Mouse (Mus musculus) cerebellum, postnatal 10 days (tissue): ENCODE results near the gene Inava.
A peak's percentile ranks its signal among the peaks of the same experiment; 100 is the strongest.

Source experiments
- DNase-seq, 2 experiments: peaks; one replicate each; pipeline ENCODE4 v3.0.0; 2021; ENCODE audit warnings: mixed read lengths in 2 of 2

Inava gene

GRCm38 (mm10) chr1:136230201-136230600 is 3.9 kb downstream of the Inava start:
- DNase-seq = no peak

- DNase-seq = peak in 1 of 2 experiments; percentile 32
Measured at GRCm38 (mm10) chr1:136229040-136229373, 5.1 kb downstream of the Inava start.

GRCm38 (mm10) chr1:136228328-136229039 is 5.6 kb downstream of the Inava start:
- DNase-seq = peak in 1 of 2 experiments; percentile 46

- DNase-seq = peak; percentile 68 to 77
Measured at GRCm38 (mm10) chr1:136227870-136228269, 6.2 kb downstream of the Inava start.

GRCm38 (mm10) chr1:136226626-136227025 is 7.4 kb downstream of the Inava start:
- no peak for DNase-seq

GRCm38 (mm10) chr1:136225846-136226245 is 8.2 kb downstream of the Inava start:
- peak; percentile 53 to 65 for DNase-seq

GRCm38 (mm10) chr1:136223758-136224342 is 10.2 kb downstream of the Inava start:
- no peak for DNase-seq

- DNase-seq = no peak
Measured at GRCm38 (mm10) chr1:136222386-136222785, 11.7 kb downstream of the Inava start.

- DNase-seq = peak; percentile 31 to 64
Measured at GRCm38 (mm10) chr1:136220037-136220871, 13.8 kb downstream of the Inava start.

- DNase-seq = no peak
Measured at GRCm38 (mm10) chr1:136214304-136214703, 19.8 kb downstream of the Inava start.

- peak; percentile 68 to 71 for DNase-seq
Measured at GRCm38 (mm10) chr1:136212803-136213202, 21.3 kb downstream of the Inava start, which contains the start of gene Mroh3. Gene Mroh3 (minus strand): TSS chr1:136212828.

GRCm38 (mm10) chr1:136190033-136190432 is 44.0 kb downstream of the Inava start:
- no peak for DNase-seq

- no peak for DNase-seq
Measured at GRCm38 (mm10) chr1:136179511-136180001, 54.5 kb downstream of the Inava start.

GRCm38 (mm10) chr1:136178741-136179140 is 55.3 kb downstream of the Inava start:
- no peak for DNase-seq

- DNase-seq = no peak
Measured at GRCm38 (mm10) chr1:136177085-136177484, 57.0 kb downstream of the Inava start.

- DNase-seq = peak; percentile 71 to 83
Measured at GRCm38 (mm10) chr1:136175183-136175582, 58.9 kb downstream of the Inava start.

- DNase-seq = peak in 1 of 2 experiments; percentile 55
Measured at GRCm38 (mm10) chr1:136174101-136174606, 59.9 kb downstream of the Inava start.

- no peak for DNase-seq
Measured at GRCm38 (mm10) chr1:136172696-136173095, 61.4 kb downstream of the Inava start.

- DNase-seq = peak; percentile 85 to 86
Measured at GRCm38 (mm10) chr1:136170109-136170508, 64.0 kb downstream of the Inava start.

- peak; percentile 46 to 48 for DNase-seq
Measured at GRCm38 (mm10) chr1:136167657-136168056, 66.4 kb downstream of the Inava start.

GRCm38 (mm10) chr1:136165436-136165835 is 68.6 kb downstream of the Inava start:
- no peak for DNase-seq
